Mouse (Mus musculus): ENCODE measurements around the gene Med1.
"Not testable (repeated sequence)": the region's sequence is repeated elsewhere in the genome, so short reads cannot be mapped to it uniquely, and the experiment has no call there.

The Med1 gene

GRCm38 (mm10) chr11:98192901-98193805 is at the start of gene Med1:
Gene Med1 (minus strand): TSS chr11:98193293.
- DNase-seq (ENCODE audit: low read depth), result peak; percentile 98

GRCm38 (mm10) chr11:98238995-98239394 is 45.9 kb upstream of the Med1 start:
- DNase-seq (ENCODE audit: low read depth), result no peak

- no peak for DNase-seq (ENCODE audit: low read depth)
Measured at GRCm38 (mm10) chr11:98238416-98238815, 45.3 kb upstream of the Med1 start.

DNA sequence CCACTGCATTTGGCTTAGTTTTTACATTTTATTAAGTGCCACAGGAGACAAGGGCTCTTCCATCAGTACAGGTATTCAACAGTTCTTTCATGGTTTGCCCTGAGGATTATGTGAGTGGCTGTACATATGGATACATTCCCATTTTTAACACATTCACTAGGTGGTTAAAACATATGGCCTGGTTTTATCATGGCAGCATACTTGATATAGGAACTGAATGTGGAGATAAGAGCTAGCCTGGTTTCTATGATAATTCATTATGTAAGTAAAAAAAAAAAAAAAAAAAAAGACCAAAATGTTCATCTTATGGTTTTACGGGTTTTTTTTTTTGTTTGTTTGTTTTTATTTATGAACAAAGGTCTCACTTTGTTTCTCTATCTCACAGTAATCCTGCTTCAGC is 33.3 kb upstream of the Med1 start:
- DNase-seq (ENCODE audit: low read depth), result no peak

DNA sequence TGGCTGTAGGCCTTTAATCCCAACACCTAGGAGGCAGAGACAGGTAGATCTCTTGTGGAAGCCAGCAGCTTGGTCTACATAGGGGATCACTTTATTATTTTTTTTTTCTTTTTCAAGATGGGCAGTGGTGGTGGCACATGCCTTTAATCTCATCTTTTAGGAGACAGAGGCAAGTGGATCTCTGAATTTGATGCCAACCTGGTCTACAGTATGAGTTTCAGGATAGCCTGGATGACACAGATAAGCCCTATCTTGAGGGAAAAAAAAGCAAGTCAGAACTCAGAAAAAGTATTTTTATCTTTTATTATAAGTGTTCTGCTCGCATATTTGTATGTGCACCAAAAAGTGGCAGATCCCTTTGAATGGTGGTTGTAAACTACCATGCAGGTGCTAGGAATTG is 20.2 kb upstream of the Med1 start:
- no peak for DNase-seq (ENCODE audit: low read depth)

- not testable (repeated sequence) for DNase-seq (ENCODE audit: low read depth)
Measured at GRCm38 (mm10) chr11:98209661-98210060, 16.6 kb upstream of the Med1 start.

GRCm38 (mm10) chr11:98206281-98206680 is 13.2 kb upstream of the Med1 start:
- not testable (repeated sequence) for DNase-seq (ENCODE audit: low read depth)

DNA sequence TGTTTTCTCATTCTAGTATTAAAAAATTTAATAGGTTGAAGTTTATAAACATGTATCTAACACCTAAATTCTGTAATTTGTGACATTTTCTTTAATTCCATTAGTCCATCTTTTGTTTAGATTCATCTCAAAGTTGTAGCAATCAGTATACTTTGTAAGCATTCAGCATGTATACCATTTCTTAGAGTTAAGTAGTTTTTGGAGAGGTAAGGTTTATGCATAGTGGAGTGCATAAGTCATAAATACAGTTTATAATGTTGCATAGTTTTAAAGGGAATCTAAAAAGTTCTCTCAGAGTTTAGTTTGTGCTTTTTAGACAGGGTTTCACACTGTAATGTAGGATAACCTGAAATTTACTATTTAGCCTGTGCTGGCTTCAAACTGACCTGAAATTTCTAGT is 12.4 kb upstream of the Med1 start:
- no peak for DNase-seq (ENCODE audit: low read depth)

DNA sequence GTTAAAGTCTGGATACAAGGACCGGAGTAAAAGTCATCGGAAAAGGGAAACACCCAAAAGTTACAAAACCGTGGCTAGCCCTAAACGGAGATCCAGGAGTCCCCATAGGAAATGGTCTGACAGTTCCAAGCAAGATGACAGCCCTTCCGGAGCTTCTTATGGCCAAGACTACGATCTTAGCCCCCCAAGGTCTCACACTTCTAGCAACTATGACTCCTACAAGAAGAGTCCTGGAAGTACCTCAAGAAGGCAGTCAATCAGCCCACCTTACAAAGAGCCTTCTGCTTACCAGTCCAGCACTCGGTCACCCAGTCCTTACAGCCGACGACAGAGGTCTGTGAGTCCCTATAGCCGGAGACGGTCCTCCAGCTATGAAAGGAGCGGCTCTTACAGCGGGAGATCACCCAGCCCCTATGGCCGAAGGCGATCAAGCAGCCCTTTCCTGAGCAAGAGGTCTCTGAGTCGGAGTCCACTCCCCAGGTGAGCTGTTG is 10.9 kb upstream of the Med1 start:
- DNase-seq (ENCODE audit: low read depth), result no peak

DNA sequence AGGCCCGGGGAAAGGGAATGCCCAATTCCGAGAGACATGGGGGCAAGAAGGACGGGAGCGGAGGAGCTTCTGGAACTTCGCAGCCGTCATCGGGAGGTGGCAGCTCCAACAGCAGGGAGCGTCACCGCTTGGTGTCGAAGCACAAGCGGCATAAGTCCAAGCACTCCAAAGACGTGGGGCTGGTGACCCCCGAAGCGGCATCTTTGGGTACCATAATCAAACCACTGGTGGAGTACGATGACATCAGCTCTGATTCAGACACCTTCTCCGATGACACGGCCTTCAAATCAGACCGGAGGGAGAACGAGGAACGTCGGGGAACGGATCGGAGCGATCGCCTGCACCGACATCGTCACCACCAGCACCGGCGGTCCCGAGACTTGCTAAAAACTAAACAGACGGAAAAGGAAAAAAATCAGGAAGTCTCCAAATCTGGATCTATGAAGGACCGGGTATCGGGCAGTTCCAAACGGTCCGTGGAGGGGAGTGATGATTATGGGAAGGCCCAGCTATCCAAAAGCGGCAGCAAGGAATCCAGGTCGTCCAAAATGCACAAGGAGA is 10.3 kb upstream of the Med1 start:
- DNase-seq (ENCODE audit: low read depth), result no peak

GRCm38 (mm10) chr11:98202641-98203350 is 9.7 kb upstream of the Med1 start, which contains the start of gene Cdk12:
Gene Cdk12 (plus strand): TSS chr11:98203059.
- peak; percentile 96 for DNase-seq (ENCODE audit: low read depth)

DNA sequence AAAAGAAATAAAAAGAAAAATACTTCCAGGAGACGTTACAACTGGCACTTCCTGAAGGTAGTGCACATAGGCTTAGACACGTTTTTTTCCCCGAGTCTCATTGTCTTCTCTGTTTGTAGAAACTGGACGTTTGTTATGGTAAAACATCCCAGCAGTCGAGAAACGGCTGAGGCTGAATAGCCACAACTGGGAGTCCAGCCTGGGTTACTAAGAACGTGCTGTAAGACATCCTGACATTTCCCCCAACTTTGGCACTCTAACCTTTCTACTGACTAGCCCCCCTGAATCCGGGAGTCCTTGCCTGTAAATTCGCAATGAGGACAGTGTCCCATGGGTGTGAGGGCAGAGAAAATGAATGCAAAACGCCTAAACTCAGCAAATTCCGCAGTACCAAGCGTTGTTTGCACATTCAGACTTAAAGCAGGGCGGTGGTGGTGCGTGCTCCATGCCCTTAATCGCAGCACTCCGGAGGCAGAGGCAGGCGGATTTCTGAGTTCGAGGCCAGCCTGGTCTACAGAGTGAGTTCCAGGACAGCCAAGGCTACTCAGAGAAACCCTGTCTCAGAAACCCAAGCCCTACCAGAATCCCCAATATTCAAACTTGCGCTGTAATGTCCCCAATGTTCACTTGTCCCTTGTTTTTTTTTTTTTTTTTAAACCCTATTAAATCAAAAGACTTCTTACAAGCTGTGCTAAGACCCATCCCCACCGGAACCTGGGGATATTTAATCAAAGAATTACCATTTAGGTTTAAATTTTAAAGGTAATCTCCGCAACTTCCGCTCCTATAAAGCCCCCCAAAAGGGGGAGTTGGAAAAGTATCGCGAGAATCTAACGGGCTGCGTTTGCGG is 8.9 kb upstream of the Med1 start:
- no peak for DNase-seq (ENCODE audit: low read depth)

DNA sequence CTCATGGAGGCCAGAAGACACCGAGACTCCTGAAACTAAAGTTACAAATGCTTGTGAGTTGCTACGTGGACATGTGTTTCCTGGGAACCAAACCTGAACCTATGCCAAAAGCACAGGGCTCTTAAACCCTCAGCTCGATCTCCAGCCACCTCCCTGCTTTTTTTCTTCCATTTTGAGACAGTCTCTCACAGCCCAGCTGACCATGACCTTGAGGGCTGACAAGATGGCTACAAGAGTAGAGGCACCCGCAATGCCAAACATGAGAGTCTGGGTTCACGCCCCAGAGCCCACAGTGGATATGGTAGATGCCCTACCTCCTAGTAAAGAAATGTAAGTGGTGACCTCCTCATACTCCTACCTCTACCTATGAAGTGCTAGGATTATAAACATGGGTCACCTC is 2.3 kb downstream of the Med1 start:
- no peak for DNase-seq (ENCODE audit: low read depth)

- no peak for DNase-seq (ENCODE audit: low read depth)
Measured at GRCm38 (mm10) chr11:98187640-98188395, 5.3 kb downstream of the Med1 start.

DNA sequence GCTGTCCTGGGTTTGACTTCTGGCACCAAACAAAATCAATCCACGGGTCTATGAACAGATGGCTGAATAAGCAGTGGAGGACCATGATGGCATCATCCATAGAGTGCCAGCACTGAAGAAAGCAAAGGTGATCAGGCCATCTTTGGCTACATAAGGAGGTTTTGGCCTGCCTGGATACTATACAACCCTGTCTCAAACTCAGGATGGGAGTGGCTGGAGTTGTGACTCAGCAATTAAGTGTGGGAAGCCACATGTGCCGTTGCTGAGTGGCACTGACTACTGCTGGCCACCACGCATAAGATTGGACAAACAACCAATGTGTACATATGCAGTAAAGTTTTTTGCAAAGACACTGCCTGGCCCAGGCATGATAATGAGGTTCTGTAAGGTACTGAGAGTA is 10.9 kb downstream of the Med1 start:
- not testable (repeated sequence) for DNase-seq (ENCODE audit: low read depth)

GRCm38 (mm10) chr11:98168400-98168799 is 24.7 kb downstream of the Med1 start:
- no peak for DNase-seq (ENCODE audit: low read depth)

DNA sequence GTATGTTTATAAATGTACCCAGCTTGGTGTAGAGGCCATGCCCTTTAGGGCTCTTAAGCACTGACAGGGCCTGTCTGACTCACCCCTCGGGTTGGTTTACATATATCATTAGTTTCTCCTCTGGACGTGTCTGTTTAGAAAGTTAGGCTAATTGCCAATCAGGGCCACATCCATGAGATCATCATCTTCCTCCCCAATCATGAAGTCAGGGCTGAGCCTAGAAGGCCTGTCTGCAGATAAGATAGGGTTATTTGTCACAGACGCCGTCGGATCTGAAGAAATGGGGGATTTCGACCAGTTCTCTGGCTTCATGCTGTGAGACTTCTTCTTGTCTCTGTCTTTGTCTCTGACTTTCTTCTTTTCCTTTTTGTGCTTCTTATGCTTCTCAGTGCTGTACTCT is 38.0 kb downstream of the Med1 start:
- no peak for DNase-seq (ENCODE audit: low read depth)

DNA sequence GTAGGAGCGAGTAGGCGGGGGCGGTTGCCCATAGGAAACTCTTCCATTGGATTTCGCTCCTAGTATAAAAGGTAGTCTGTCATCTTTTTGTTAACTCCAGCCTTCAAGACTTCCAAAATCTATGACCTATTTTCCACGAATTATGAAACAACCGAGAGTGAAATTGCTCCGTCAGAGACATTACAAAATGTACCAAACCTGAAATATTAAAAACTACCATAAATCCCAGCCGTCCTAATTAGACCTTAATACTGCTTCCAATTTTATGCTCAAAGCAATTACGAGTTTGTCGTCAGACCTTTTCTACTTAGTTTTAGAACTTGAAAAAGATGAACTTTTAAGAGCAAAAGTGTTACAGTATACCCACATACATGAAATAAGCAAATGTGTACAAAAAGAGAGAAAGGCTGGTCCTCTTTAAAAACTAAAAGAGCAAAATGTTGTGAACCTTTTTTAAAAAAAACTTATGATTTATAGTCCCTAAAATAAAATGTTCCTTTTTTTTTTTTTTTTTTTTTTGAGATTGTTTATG is 42.4 kb downstream of the Med1 start:
- DNase-seq (ENCODE audit: low read depth), result no peak

DNA sequence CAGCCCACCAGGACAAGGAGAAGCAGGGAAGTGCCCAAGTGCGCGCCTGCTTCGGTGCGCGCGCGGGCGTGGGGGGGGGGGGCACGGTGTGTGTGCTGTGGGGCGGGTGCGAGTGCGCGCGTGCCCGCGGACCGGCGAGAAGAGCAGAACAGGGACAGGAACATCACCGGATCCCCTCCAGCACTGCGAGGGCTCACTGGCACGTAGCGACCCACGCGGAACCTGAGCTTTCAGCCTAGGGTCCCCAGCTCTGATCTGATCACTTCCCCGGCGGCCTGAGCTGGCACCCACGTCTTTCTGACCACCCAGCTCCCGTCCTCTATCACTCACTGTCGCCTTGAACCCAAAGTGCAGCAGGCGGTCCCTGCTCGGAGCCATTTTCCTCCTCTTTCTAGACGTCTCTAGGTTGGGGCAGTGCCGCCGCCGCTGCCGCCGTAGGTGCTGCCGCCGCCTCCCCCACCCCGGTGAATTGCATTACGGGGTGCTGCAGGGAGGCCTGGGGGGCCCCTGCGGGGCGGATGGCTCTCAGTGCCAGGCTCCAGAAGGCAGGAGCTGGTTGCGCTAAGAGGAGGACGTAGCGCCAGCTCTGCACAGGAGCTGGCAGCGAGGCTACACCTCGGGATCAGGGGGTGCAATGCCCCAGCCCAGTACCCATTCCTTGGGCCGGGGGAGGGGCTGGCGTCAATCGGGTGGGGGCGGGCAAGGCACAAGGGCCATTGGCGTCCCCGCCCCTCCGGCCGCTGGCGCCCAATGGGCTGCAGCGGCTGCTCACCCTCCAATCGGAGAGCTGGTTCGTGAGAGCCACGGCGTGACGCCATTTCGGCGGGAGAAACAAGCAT is 43.1 kb downstream of the Med1 start, which contains the start of gene Fbxl20:
TSS of gene Fbxl20 (minus strand) at position 618 of the 839 bp plus-strand sequence.
- peak; percentile 87 for DNase-seq (ENCODE audit: low read depth)

DNA sequence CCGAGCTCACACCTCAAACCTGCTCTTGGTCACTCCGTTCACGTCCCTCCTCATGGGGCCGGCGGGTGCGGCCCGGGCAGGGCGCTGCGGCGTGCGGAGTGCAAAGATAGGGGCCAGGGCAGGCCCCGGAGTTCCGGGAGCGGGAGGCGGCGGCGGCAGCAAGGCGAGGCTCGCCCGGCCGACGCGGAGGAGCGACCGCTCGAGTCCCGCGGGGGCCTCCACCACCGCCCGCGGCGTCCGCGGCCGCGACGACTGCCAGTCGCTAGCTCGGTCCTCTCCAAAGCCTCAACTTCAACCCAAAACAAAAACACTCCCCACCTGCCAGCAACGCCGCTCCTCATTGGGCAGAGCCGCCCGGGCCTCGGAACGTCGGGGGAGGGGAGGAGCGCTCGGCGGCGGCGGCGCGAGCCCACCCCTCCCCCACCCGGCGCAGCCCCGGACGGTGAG is 43.8 kb downstream of the Med1 start:
- peak; percentile 81 for DNase-seq (ENCODE audit: low read depth)

All from c-Kit-positive CD71-negative TER-119-negative erythroid progenitor cells, embryonic 14.5 days (primary cell).